Mouse (Mus musculus) frontal cortex, adult 2 months (tissue): ENCODE results near the gene Rtl10. TPM values are rescaled to one million over a fixed set of nuclear protein-coding genes. Genes with fewer than 3 reads are reported as not detected.
A peak's percentile ranks its signal among the peaks of the same experiment; 100 is the strongest.
"Not testable (repeated sequence)": the region's sequence is repeated elsewhere in the genome, so short reads cannot be mapped to it uniquely, and the experiment has no call there.

Source experiments
- DNase-seq, 2 experiments: peaks; one replicate each; pipeline ENCODE4 v3.0.0; 2022; ENCODE audit warnings: low spot score in 1 of 2; ENCODE audit errors: extremely low spot score in 1 of 2
- polyA plus RNA-seq: library from polyadenylated mRNA; depleted of rRNA; stranded (reverse); fragments of >200 nt; gene quantifications from 2 replicates; pipeline ENCODE4 v1.2.3, GENCODE M21; 2012

Rtl10 gene
- polyA plus RNA-seq, 1 experiment: 4.6 TPM

DNA sequence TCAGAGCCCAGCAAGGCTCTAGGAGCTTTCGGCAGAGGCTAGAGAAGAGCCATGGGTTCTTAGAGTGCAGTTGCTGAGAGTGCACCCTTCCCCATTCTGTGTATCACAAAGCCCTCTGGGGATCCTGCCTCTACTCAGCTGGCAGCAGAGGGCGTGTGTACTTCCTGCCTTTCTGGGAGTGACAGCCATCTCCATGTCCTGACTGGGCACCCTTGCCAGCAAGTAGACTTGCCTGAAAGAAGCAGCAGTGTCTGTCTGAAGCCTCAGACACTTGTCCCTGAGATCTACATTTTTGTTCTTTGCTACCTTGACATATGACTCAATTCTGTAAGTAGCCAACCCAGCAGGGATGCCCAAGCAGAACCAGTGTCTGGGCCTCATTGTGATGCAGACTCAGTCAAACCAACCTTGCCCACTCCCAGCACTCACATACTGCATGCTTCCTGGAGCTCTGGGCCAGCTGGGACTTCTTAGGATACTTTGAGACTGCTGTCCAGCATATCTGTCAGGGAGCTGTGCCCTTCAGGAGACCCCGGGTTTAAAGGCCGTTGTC lies 17.7 kb upstream of the Rtl10 start:
- DNase-seq: no peak

DNA sequence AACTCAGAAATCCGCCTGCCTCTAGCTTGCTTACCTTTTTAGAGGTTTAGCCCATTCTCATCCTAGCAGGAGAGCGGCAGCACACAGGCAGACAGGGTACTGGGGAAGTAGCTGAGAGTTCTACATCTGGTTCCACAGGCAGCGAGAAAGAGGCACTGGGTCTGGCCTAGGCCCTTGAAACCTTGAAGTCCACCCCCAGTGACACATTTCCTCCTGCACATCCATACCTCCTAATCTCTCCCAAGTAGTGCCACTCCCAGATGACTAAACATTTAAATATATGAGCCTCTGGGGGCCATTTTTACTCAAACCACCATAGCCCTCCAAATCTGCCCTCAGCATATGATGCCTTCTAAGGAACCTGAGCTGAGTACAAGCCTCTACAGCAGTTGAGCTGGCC lies 16.3 kb upstream of the Rtl10 start:
- DNase-seq: no peak

DNA sequence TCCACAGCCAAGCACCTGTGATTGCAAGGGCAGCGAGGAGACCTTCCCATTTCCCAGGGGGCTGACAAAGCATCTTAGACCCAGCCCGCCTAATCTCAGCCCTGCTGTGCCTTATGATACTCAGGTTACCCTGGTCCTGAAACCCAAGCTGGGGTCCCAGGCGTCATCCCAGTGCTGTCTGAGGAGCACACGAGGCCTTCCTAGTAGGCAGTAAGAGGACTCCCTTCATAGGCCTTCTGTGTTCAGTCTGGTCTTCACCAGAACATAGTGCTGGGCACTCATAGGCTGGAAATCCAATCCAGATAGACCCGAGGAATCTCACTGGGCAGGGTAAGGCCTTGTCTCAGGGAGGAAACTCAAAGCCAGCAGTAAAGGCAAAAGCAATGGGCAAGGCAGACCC lies 14.9 kb upstream of the Rtl10 start:
- no peak for DNase-seq

GRCm38 (mm10) chr16:18484386-18484785 lies 14.3 kb upstream of the Rtl10 start:
- no peak for DNase-seq

DNA sequence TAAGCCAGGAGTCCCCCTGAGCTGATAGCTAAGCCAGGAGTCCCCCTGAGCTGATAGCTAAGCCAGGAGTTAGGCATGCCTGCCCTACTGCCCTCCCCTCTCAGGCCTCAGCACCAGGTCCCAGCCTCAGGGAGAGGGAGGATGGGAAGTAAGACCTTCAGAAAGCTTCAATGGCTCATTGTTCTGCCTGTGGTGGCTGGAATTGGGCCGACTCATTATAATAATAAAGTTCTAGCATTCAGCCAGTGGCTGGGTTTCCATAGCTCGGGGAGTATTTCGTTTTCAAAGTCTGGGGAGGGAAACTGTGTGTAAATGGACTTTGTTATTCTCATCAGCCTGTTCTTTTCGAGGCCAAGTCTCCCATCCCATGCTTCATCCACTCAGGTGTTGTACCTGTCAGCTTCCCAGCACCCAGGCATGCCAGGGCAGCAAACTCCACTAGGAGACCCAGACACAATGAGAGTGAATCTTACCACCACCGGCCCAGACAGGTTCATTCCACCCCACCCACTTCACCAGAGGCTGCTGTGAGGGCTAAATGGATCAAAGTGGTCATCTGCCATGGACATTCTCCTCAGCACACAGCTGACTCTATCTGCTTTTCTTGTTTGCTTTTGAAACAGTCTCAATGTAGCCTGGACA lies 13.8 kb upstream of the Rtl10 start:
- DNase-seq: peak in 1 of 2 experiments; percentile 18

DNA sequence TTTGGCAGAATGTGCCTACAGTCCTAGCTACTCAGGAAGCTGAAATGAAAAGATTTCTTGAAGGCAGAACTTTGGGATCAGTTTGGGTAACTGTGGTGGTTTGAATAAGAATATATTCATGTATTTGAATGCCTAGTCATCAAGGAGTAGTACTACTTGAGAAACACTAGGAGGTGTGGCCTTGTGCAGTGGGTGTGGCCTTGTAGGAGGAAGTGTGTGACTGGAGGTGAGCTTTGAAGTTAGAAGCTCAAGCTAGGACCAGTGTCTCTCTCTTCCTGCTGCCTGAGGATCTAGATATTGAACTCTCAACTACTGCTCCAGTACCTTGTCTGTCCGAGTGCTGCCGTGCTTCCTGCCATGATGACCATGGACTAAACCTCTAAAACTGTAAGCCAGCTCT lies 12.6 kb upstream of the Rtl10 start:
- DNase-seq: no peak

DNA sequence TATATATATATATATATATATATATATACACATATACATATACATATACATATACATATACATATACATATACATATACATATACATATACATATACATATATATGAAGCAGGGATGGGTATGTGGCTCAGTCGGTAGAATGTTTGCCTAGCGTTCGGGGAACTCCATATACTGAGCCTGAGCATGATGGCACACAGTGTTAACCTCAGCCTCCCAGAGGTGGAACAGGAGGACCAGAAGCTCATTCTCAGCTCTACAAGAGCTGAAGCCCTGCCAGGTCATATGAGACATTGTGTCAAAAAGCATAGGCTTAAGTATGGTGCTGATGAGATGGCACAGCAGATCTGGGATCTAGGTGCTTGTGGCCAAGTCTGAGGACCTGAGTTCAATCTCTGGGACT lies 8.4 kb upstream of the Rtl10 start:
- no peak for DNase-seq

GRCm38 (mm10) chr16:18490894-18491293 lies 7.8 kb upstream of the Rtl10 start:
- no peak for DNase-seq

DNA sequence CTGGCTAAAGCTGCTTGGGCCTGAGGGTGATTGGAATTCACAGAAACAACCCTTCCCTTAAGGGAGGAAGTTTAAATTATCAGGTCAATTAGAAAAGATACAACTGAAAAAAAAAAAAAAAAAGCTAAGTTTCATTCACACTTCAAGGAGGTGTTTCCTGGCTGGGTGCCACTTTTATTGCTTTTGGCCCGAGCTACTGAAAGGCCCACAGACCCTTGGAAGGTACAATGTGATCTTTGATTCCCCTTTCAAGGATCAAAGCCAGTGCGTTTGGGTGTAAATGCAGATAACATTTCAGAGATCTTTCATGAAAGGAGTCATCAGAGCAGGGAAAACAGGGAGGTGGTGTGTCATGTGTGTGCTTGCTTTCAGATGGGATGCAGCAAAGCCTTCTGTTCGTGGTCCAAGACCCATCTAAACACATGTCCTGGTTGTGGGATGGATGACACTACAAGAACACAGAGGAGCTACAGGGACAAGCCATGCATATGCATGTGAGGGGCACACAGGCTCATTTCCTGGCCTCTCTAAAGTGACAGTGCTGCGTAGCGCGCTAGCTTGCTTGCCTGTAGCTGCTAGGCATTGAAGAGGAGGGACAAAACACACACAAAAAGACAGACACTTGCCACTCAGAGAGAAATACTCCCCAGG lies 711 bp upstream of the Rtl10 start:
- peak in 1 of 2 experiments; percentile 37 for DNase-seq

GRCm38 (mm10) chr16:18498996-18499395 lies 295 bp downstream of the Rtl10 start:
- peak in 1 of 2 experiments; percentile 17 for DNase-seq

- DNase-seq: no peak
Measured at GRCm38 (mm10) chr16:18501531-18501930, 2.8 kb downstream of the Rtl10 start.

DNA sequence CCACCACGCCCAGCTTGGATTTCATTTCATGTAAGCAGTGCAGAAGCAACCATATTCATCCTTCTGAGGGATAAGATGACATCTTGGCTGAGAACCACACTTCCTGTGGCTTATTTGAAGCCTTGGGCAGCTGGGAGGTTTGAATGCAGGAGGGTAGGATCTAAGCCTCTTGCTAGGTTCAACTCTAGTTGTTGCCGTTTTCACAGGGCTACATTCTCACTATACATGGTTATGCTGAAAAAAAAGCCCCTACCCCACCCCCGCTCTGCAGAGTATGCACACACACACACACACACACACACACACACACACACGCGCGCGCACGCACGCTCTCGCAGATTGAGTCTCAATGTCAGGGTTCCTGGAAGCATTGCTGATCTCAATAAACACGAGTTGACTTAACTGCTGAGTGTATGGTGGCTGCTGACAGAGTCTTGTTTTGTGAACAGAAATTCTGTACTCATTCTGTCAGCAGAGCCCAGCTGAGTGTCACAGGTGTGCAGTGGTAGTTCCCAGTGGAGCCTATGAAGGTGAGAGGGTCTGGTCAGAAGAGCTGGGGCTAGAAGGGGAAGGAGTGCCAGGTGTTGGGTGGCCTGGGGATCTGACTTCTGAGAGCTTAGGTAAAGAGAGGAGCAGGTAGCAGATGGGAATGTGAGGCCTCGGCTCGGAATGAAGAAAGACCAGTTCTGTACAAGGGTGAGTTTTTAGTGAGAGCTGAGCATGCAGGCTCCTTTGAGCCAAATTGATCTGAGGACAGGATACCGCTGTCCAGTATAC lies 5.1 kb downstream of the Rtl10 start:
- no peak for DNase-seq

GRCm38 (mm10) chr16:18506524-18507199 lies 8.0 kb downstream of the Rtl10 start:
- DNase-seq: no peak

- no peak for DNase-seq
Measured at GRCm38 (mm10) chr16:18507200-18507549, 8.5 kb downstream of the Rtl10 start.

DNA sequence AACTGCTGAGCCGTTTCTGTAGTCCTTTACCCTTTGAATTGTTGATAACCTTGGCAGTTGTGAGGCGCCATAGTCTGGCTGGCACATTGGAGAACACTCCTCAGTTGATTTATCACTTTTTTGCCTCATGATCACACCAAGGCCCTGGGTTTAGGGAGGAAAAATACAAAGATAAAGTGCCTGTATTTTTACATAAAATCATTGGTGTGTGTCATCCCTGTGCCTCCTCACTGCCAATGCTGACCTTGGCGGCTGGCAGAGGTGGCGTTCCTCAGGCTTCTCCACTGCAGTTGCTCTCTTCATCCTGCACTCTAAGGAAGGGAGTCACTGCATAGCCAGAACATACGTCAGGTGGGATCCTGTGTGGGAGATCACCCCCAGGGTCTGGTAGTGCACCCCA lies 13.0 kb downstream of the Rtl10 start:
- no peak for DNase-seq

- no peak for DNase-seq
Measured at GRCm38 (mm10) chr16:18513508-18513907, 14.8 kb downstream of the Rtl10 start.

GRCm38 (mm10) chr16:18518091-18518490 lies 19.4 kb downstream of the Rtl10 start:
- DNase-seq: peak in 1 of 2 experiments; percentile 45

- no peak for DNase-seq
Measured at GRCm38 (mm10) chr16:18523563-18524245, 25.0 kb downstream of the Rtl10 start.

GRCm38 (mm10) chr16:18528656-18529055 lies 30.0 kb downstream of the Rtl10 start:
- DNase-seq: no peak

- not testable (repeated sequence) for DNase-seq
Measured at GRCm38 (mm10) chr16:18533061-18533460, 34.4 kb downstream of the Rtl10 start.
